Mouse (Mus musculus): ENCODE results near the gene Nectin3.
"Not testable (repeated sequence)": the region's sequence is repeated elsewhere in the genome, so short reads cannot be mapped to it uniquely, and the experiment has no call there.

Nectin3 gene

GRCm38 (mm10) chr16:46410739-46411057, 87.6 kb downstream of the Nectin3 start:
- no peak for DNase-seq (ENCODE audit: low spot score)

- no peak for DNase-seq (ENCODE audit: low spot score)
Measured at GRCm38 (mm10) chr16:46410053-46410738, 88.1 kb downstream of the Nectin3 start.

- no peak for DNase-seq (ENCODE audit: low spot score)
Measured at GRCm38 (mm10) chr16:46407997-46408396, 90.3 kb downstream of the Nectin3 start.

GRCm38 (mm10) chr16:46406844-46407639, 91.3 kb downstream of the Nectin3 start:
- DNase-seq (ENCODE audit: low spot score) = no peak

GRCm38 (mm10) chr16:46397945-46398344, 100.4 kb downstream of the Nectin3 start:
- no peak for DNase-seq (ENCODE audit: low spot score)

- no peak for DNase-seq (ENCODE audit: low spot score)
Measured at GRCm38 (mm10) chr16:46389415-46390033, 108.8 kb downstream of the Nectin3 start.

GRCm38 (mm10) chr16:46388527-46389414, 109.6 kb downstream of the Nectin3 start:
- no peak for DNase-seq (ENCODE audit: low spot score)

GRCm38 (mm10) chr16:46384279-46384678, 114.0 kb downstream of the Nectin3 start:
- no peak for DNase-seq (ENCODE audit: low spot score)

- DNase-seq (ENCODE audit: low spot score) = no peak
Measured at GRCm38 (mm10) chr16:46383344-46383743, 115.0 kb downstream of the Nectin3 start.

- no peak for DNase-seq (ENCODE audit: low spot score)
Measured at GRCm38 (mm10) chr16:46376575-46376974, 121.8 kb downstream of the Nectin3 start.

- no peak for DNase-seq (ENCODE audit: low spot score)
Measured at GRCm38 (mm10) chr16:46362022-46362421, 136.3 kb downstream of the Nectin3 start.

- not testable (repeated sequence) for DNase-seq (ENCODE audit: low spot score)
Measured at GRCm38 (mm10) chr16:46357658-46358057, 140.7 kb downstream of the Nectin3 start.

GRCm38 (mm10) chr16:46356663-46357062, 141.7 kb downstream of the Nectin3 start:
- DNase-seq (ENCODE audit: low spot score) = no peak

All from layer of hippocampus, adult 11-12 months (tissue).